Mouse (Mus musculus) urinary bladder, postnatal 36 days (tissue): ENCODE measurements around the gene Rab28.

Experiments used
- DNase-seq, 2 experiments: peaks; one replicate each; pipeline ENCODE4 v3.0.0; 2022; ENCODE audit warnings: low spot score in 2 of 2, mixed read lengths in 1 of 2

The Rab28 gene

GRCm38 (mm10) chr5:41627224-41628144 lies 80.5 kb downstream of the Rab28 start:
- DNase-seq = no peak

- no peak for DNase-seq
Observed at GRCm38 (mm10) chr5:41625544-41625943, 82.4 kb downstream of the Rab28 start.

GRCm38 (mm10) chr5:41621748-41622147 lies 86.2 kb downstream of the Rab28 start:
- no peak for DNase-seq

GRCm38 (mm10) chr5:41618966-41619365 lies 89.0 kb downstream of the Rab28 start:
- no peak for DNase-seq

- DNase-seq = no peak
Observed at GRCm38 (mm10) chr5:41610447-41611030, 97.4 kb downstream of the Rab28 start.

GRCm38 (mm10) chr5:41596242-41597117 lies 111.5 kb downstream of the Rab28 start:
- no peak for DNase-seq

- DNase-seq = no peak
Observed at GRCm38 (mm10) chr5:41595199-41595598, 112.8 kb downstream of the Rab28 start.

- DNase-seq = no peak
Observed at GRCm38 (mm10) chr5:41578051-41578450, 129.9 kb downstream of the Rab28 start.
